Mouse (Mus musculus): ENCODE results near the gene Tnnt3.

DNA sequence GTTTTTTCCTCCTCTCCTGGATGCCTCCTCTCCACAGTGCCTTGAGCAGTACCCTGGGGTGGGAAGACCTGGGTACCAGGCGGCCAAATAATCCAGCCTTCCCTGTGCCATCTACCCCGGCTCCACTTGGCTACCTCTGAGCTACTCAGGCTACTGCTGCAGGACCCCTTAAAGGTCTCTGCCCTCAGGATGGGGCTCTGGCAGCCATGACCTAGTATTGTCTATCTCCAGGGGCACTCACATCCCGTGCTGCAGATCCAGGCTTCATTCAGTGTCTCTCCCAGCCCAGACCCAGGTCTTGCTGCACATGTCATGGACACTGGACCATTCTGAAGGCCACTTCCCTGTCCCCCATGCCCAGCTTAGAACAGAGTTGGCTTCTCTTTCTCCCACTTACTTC lies 18.8 kb upstream of the Tnnt3 start:
- TF ChIP-seq POLR2A (IDR thresholded peaks at IDR 0.05; ENCODE audit: borderline replicate concordance, extremely low read depth, insufficient read depth, insufficient read length, poor library complexity, severe bottlenecking) (no peak), CTCF (IDR thresholded peaks at IDR 0.05; ENCODE audit: borderline replicate concordance, extremely low read depth, insufficient read depth, insufficient read length) (no peak)
